Mouse (Mus musculus) neural tube, embryonic 14.5 days (tissue): ENCODE results near the gene Cnga4. TPM values are rescaled to one million over a fixed set of nuclear protein-coding genes. Genes with fewer than 3 reads are reported as not detected.
"Not testable (repeated sequence)": the region's sequence is repeated elsewhere in the genome, so short reads cannot be mapped to it uniquely, and the experiment has no call there.

Experiments used
- ATAC-seq: fragments of 200-750 bp; cut with Nextera tagmentation; 2 replicates; pipeline ENCODE4 v1.8.0; 2017; ENCODE audit warnings: low read depth, mild to moderate bottlenecking, moderate TSS enrichment, moderate library complexity
- H3K27ac ChIP-seq: fragments of 300-500 bp; sonication (generic); 2 replicates; pipeline ENCODE4 v1.5.1; 2014; ENCODE audit warnings: low read depth, mild to moderate bottlenecking, control low read depth, low read length, moderate library complexity, mixed read lengths
- H3K27me3 ChIP-seq: fragments of 300-500 bp; sonication (generic); 2 replicates; pipeline ENCODE4 v1.6.1; 2014; ENCODE audit warnings: low read length; ENCODE audit not compliant: control insufficient read depth, insufficient read depth
- H3K36me3 ChIP-seq: fragments of 300-500 bp; sonication (generic); 2 replicates; pipeline ENCODE4 v1.6.1; 2014; ENCODE audit warnings: low read length, mixed read lengths; ENCODE audit not compliant: control insufficient read depth, insufficient read depth
- H3K4me1 ChIP-seq: fragments of 300-500 bp; sonication (generic); 2 replicates; pipeline ENCODE4 v1.6.1; 2014; ENCODE audit warnings: low read length; ENCODE audit not compliant: control insufficient read depth, insufficient read depth
- H3K4me2 ChIP-seq: fragments of 300-500 bp; sonication (generic); 2 replicates; pipeline ENCODE4 v1.6.1; 2014; ENCODE audit warnings: mild to moderate bottlenecking, low read depth, low read length, control low read depth
- H3K4me3 ChIP-seq: fragments of 300-500 bp; sonication (generic); 2 replicates; pipeline ENCODE4 v1.5.1; 2014; ENCODE audit warnings: low read depth, low read length, control low read depth, mixed read lengths
- H3K9ac ChIP-seq: fragments of 300-500 bp; sonication (generic); replicated peaks from 2 replicates; pipeline ENCODE4 v1.6.1; 2014; ENCODE audit warnings: low read depth, mild to moderate bottlenecking, control low read depth, low read length, mixed read lengths
- H3K9me3 ChIP-seq: fragments of 300-500 bp; sonication (generic); 2 replicates; pipeline ENCODE4 v1.6.1; 2016; ENCODE audit warnings: low read length; ENCODE audit not compliant: control insufficient read depth
- WGBS: fragments of 180-500 bp; shearing (Covaris S2); extraction: QIAGEN DNeasy Blood & Tissue Kit; methylation state at CpG from one replicate; pipeline ENCODE4 v1.1.7; 2014; 5-methylcytosine and 5-hydroxymethylcytosine counted together
- polyA plus RNA-seq: library from polyadenylated mRNA; unstranded; fragments of >200 nt; fragmentation: Nextera tagmentation; extraction: Ambion mirVana; gene quantifications from 2 replicates; pipeline ENCODE4 v1.2.1, GENCODE M21; 2014

Gene Cnga4
- polyA plus RNA-seq, 1 experiment from 2014 or later, result not detected

GRCm38 (mm10) chr7:105399935-105400624, 4.3 kb upstream of the Cnga4 start, which contains the start of gene Fam160a2:
TSS of gene Fam160a2 (minus strand) at chr7:105400054.
- peak; percentile 99 for ATAC-seq
- peak within 1 kb of the TSS; percentile 75 for H3K27ac ChIP-seq
- H3K9ac ChIP-seq, result peak within 1 kb of the TSS; percentile 76
- no peaks in the 10 kb centered on the region for H3K36me3 ChIP-seq
- peaks cover 9% of the 10 kb centered on the region for H3K4me1 ChIP-seq
- no peaks in the 10 kb centered on the region for H3K27me3 ChIP-seq
- H3K4me2 ChIP-seq, result peak within 1 kb of the TSS; percentile 59
- peak within 1 kb of the TSS; percentile 77 for H3K4me3 ChIP-seq
- WGBS, result under 1% methylated on average over 51 of the region's 55 CpGs
- H3K9me3 ChIP-seq, result no peaks in the 10 kb centered on the region

GRCm38 (mm10) chr7:105406322-105406721, 2.0 kb downstream of the Cnga4 start:
- 71% methylated on average over 1 of the region's 1 CpGs for WGBS
- Histone ChIP-seq H3K36me3 (no peaks in the 10 kb centered on the region), H3K4me2 (no peak overlapping the region), H3K4me1 (no peaks in the 10 kb centered on the region), H3K9me3 (no peaks in the 10 kb centered on the region), H3K4me3 (no peak overlapping the region), H3K9ac (no peak overlapping the region), H3K27me3 (no peaks in the 10 kb centered on the region), H3K27ac (no peak overlapping the region)
- ATAC-seq, result no peak

DNA sequence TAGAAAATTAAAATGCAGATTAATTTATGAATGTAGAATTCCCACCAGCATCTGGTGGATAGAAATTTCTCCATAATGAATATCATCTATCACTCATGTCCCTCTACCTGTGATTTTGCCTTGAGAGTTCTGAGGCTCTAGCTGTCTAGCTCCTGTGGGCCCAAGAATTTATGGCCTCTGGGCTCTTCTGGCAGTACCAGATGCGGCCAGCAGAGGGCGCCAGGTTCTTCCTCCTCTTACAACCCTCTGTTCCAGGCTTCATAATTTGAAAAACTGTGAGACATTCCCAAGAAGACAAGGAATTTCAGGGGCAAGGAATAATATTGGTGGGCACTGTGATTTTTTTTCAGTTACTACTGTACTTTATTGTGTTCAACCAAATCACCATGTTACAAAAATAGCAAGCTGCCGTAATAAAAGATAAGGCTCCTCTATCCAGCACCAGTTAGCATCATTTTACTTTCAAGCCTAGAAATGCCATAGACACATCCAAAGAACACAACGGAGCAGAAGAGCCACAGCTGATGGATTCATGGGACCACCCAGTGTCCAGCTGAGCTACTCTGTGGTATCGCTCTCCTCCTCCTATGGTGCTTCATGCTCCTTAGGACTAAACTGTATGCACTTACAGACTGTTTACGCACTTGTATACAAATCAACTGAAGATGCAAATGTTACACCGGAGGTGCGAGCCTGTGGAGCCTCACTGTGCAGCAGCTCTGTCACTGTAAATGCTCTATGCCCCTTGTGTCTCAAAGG, 7.7 kb downstream of the Cnga4 start:
- H3K4me1 ChIP-seq, H3K4me3 ChIP-seq, H3K36me3 ChIP-seq, H3K27ac ChIP-seq, H3K27me3 ChIP-seq, H3K9me3 ChIP-seq, H3K4me2 ChIP-seq, H3K9ac ChIP-seq: not testable (repeated sequence)
- peak; percentile 65 for ATAC-seq
- 56% methylated on average over 8 of the region's 8 CpGs for WGBS

- Histone ChIP-seq H3K36me3 (no peaks in the 10 kb centered on the region), H3K27ac (no peak overlapping the region), H3K4me3 (no peak overlapping the region), H3K9ac (no peak overlapping the region), H3K4me1 (no peaks in the 10 kb centered on the region), H3K27me3 (no peaks in the 10 kb centered on the region), H3K4me2 (no peak overlapping the region), H3K9me3 (no peaks in the 10 kb centered on the region)
- WGBS, result 50% methylated on average over 6 of the region's 6 CpGs
- ATAC-seq, result no peak
Measured at GRCm38 (mm10) chr7:105414385-105414784, 10.0 kb downstream of the Cnga4 start.

DNA sequence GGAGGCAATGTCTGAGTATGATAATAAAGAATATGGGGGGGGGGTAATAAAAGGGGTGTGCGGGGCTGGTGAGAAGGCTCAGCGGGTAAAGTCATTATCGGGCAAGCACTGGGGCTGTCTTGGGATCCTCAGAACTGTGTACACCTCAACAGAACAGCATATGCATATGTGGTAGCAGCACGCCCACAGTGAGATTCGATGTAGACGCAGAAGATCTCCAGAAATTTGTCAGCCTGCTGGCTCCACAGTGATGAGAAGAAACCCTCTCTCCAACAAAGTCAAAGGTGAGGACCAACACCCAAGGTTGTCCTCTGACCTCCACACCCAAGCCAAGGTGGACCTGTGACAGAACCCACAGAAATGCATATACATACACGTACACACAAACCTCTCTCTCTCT, 12.2 kb downstream of the Cnga4 start:
- H3K27me3 ChIP-seq, result no peaks in the 10 kb centered on the region
- H3K4me3 ChIP-seq, result no peak overlapping the region
- no peak overlapping the region for H3K9ac ChIP-seq
- no peak overlapping the region for H3K4me2 ChIP-seq
- H3K27ac ChIP-seq, result no peak overlapping the region
- no peak for ATAC-seq
- H3K36me3 ChIP-seq, result no peaks in the 10 kb centered on the region
- H3K9me3 ChIP-seq, result no peaks in the 10 kb centered on the region
- H3K4me1 ChIP-seq, result no peaks in the 10 kb centered on the region
- WGBS, result 90% methylated on average over 7 of the region's 7 CpGs

GRCm38 (mm10) chr7:105418106-105418505, 13.7 kb downstream of the Cnga4 start:
- H3K27me3 ChIP-seq, result no peaks in the 10 kb centered on the region
- H3K36me3 ChIP-seq, result no peaks in the 10 kb centered on the region
- no peak for ATAC-seq
- 78% methylated on average over 5 of the region's 5 CpGs for WGBS
- H3K9ac ChIP-seq, result no peak overlapping the region
- no peak overlapping the region for H3K4me3 ChIP-seq
- no peak overlapping the region for H3K27ac ChIP-seq
- no peak overlapping the region for H3K4me2 ChIP-seq
- H3K9me3 ChIP-seq, result no peaks in the 10 kb centered on the region
- H3K4me1 ChIP-seq, result no peaks in the 10 kb centered on the region

DNA sequence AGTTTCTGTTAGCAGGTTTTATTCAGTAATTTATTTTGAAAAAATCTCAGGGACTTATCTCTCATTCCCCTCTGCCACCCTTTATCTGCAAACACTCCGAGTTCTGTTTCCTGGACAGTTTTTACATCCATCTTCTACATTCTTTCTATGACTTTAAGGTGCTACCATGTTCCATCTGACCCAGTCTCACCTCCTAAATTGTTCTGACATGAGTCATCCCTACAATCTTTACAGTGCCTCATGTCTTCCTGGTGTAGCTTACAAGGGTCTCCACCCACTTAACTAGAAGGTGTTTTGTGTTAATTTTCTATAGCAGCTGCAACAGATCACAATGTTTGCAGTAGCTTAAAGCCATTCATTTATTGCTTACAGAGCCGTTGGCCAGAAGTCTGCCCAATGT, 16.5 kb downstream of the Cnga4 start:
- Histone ChIP-seq H3K9me3 (no peaks in the 10 kb centered on the region), H3K36me3 (no peaks in the 10 kb centered on the region), H3K4me3 (no peak overlapping the region), H3K27me3 (0 out of 2 replicates have a peak, but pooled peaks cover 2% of the 10 kb centered on the region), H3K9ac (no peak overlapping the region), H3K27ac (no peak overlapping the region), H3K4me2 (no peak overlapping the region), H3K4me1 (no peaks in the 10 kb centered on the region)
- 70% methylated on average over 2 of the region's 2 CpGs for WGBS
- ATAC-seq, result no peak

DNA sequence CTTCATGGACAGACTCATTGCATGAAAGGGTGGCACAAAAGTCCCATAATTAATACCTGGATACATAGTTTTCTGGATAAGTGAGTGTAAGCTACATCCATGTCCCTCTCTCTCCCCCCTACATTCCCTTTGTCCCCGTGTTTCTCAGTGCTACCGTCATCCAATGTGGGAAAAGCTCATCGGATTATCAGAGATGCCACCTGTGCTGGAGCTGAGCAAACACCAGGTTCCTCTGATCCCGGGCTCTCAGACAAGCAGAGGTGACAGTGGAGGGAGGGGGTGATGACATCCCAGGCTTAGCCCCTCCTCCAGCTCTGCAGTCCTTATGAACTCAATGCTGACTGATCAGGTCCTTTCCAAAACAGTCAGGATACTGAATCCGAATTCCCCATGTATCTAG, 20.0 kb downstream of the Cnga4 start:
- no peak overlapping the region for H3K4me2 ChIP-seq
- no peak overlapping the region for H3K4me3 ChIP-seq
- H3K9me3 ChIP-seq, result no peaks in the 10 kb centered on the region
- no peaks in the 10 kb centered on the region for H3K36me3 ChIP-seq
- 0 out of 2 replicates have a peak, but pooled peaks cover 2% of the 10 kb centered on the region for H3K27me3 ChIP-seq
- H3K9ac ChIP-seq, result no peak overlapping the region
- no peak for ATAC-seq
- WGBS, result 34% methylated on average over 5 of the region's 5 CpGs
- no peaks in the 10 kb centered on the region for H3K4me1 ChIP-seq
- no peak overlapping the region for H3K27ac ChIP-seq

DNA sequence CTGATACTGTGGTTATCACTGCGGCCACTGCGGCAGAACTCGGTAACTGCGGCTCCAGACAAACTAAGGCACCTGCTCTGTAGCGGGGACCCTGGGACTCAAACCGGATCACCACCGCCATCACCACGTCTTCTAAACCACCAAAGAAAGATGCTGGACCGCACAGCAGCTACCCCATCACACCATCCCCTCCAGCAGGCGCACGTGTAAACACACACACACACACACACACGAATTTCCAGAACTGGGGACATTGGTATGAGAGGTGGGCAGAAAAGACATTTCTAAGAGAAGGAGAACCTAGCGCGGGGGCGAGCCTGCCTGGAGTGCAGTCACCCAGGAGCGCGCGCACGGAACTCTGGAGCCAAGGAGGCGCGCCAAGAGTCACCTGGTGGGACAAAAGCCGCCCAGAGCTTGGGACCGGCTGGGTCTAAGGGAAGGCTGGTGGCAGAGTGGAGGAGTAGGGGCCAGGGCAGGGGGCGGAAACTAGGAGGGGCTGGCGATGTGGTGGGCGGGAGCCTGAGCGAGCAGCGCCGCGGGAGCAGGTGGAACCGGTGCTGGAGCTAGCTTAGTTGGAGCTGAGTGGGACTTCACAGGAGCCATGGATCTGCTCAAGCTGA, 21.2 kb downstream of the Cnga4 start, which contains the start of gene Cckbr:
Cckbr (plus strand) TSS at position 308 of the 620 bp plus-strand sequence.
- 0 out of 2 replicates have a peak, but pooled peaks cover 2% of the 10 kb centered on the region for H3K27me3 ChIP-seq
- no peaks in the 10 kb centered on the region for H3K36me3 ChIP-seq
- no peaks in the 10 kb centered on the region for H3K9me3 ChIP-seq
- 2% methylated on average over 30 of the region's 31 CpGs for WGBS
- H3K4me1 ChIP-seq, result no peaks in the 10 kb centered on the region
- H3K4me2 ChIP-seq, result peak within 1 kb of the TSS; percentile 88
- ATAC-seq, result peak; percentile 85
- H3K4me3 ChIP-seq, result peak within 1 kb of the TSS; percentile 46
- no peak within 1 kb of the TSS for H3K27ac ChIP-seq
- H3K9ac ChIP-seq, result peak within 1 kb of the TSS; percentile 53
